Mouse (Mus musculus): ENCODE data around the gene Lrp2bp. TPM values are rescaled to one million over a fixed set of nuclear protein-coding genes. Genes with fewer than 3 reads are reported as not detected.

Gene Lrp2bp
- polyA plus RNA-seq, 1 experiment: 0.45 TPM

DNA sequence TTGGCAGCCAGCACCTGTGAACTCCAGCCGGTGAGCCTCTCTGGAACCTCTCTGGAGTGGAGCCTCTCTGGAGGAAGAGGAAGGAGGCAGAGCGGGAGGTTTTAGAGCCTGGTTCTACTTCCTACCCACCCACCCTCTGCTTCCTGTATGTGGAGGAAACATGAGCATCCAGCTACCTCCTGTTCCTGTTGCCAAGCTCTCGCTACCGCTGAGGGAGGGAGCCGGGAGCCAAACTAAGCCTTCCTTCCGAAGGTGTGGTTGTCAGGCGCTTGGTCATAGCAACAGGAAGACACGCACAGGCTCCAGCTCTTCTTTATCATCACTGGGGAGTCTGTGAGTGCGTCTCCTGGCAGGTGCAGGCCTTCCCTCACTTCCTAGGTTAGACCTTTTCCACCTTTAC is 23.1 kb downstream of the Lrp2bp start:
- no peak overlapping the region for H3K4me3 ChIP-seq (replicated peaks; ENCODE audit: extremely low read depth, low read depth, low read length)
- DNase-seq: no peak
- WGBS: 55% methylated on average over 9 of the region's 9 CpGs
- no peaks in the 10 kb centered on the region; the same call in 1 of the 2 replicates for H3K4me1 ChIP-seq (ENCODE audit: control insufficient read depth, insufficient read depth, low read length)
- TF ChIP-seq POLR2A (IDR thresholded peaks at IDR 0.05; ENCODE audit: borderline replicate concordance, extremely low read depth, low read depth, low read length) (no peak), CTCF (IDR thresholded peaks at IDR 0.05; ENCODE audit: insufficient read depth, low read length) (no peak)

DNA sequence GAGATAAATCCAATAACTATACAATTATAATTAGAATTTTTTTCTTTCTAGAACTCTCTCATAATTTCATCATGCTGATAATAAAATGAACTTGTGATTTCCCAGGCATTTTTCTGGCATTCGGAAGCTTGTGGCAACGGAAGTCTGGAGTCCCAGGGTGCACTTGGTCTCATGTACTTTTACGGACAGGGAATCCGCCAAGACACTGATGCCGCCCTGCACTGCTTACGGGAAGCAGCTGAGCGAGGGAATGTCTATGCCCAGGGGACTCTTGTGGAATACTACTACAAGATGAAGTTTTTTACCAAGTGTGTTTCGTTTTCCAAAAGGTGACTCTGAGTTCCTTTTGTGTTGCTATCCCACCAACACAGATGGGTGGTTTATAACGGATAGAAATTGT is 23.7 kb downstream of the Lrp2bp start:
- TF ChIP-seq POLR2A (IDR thresholded peaks at IDR 0.05; ENCODE audit: borderline replicate concordance, extremely low read depth, low read depth, low read length): no peak
- TF ChIP-seq CTCF (IDR thresholded peaks at IDR 0.05; ENCODE audit: insufficient read depth, low read length): no peak

DNA sequence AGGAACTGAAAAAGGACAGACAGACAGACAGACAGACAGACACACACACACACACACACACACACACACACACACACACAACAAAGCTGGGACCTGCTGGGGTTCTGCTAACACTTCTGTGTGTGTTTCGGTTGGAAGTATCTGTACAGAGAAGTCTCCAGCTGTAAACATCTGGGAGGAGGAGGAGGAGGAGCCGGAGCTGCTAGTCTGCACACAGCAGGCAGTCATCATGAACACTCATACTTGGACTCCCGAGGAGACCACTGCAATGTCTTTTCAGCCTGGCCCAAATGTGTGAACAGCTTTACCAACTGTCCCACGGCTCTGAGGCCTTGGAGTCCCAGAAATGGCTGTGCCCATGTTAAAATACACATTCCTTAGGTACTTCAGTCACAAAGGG is 25.3 kb downstream of the Lrp2bp start:
- Histone ChIP-seq H3K4me1 (ENCODE audit: control insufficient read depth, insufficient read depth, low read length) (no peaks in the 10 kb centered on the region; the same call in 1 of the 2 replicates), H3K4me3 (replicated peaks; ENCODE audit: extremely low read depth, low read depth, low read length) (no peak overlapping the region)
- DNase-seq: no peak
- TF ChIP-seq POLR2A (IDR thresholded peaks at IDR 0.05; ENCODE audit: borderline replicate concordance, extremely low read depth, low read depth, low read length) (no peak), CTCF (IDR thresholded peaks at IDR 0.05; ENCODE audit: insufficient read depth, low read length) (no peak)
- WGBS: 44% methylated on average over 4 of the region's 4 CpGs

More for the DNA sequence above, 23.7 kb downstream of the Lrp2bp start:
- no peaks in the 10 kb centered on the region; the same call in 1 of the 2 replicates for H3K4me1 ChIP-seq (ENCODE audit: control insufficient read depth, insufficient read depth, low read length)
- DNase-seq: no peak
- no peak overlapping the region for H3K4me3 ChIP-seq (replicated peaks; ENCODE audit: extremely low read depth, low read depth, low read length)
- WGBS: 80% methylated on average over 9 of the region's 9 CpGs

DNA sequence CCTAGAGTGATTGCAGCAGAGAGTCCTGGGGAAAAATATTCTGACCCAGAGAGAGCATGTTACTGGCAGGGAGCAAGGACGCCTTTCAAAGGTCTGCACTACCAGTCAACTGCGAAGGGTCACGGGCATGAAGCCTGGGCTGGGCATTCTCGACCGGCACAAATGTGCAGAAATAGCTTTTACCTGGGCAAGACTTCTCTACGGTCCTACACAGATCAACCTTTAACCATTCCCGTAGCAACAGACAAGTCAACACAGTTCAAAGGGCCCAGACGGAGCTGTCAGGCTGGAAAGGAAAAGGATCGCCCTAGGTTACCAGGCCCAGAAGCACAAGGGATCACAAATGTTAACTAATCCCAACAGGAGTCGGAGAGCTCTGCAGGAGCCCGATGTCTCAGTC is 37.1 kb downstream of the Lrp2bp start:
- no peak overlapping the region for H3K4me3 ChIP-seq (replicated peaks; ENCODE audit: extremely low read depth, low read depth, low read length)
- no peak for DNase-seq
- 78% methylated on average over 11 of the region's 11 CpGs for WGBS
- H3K4me1 ChIP-seq (ENCODE audit: control insufficient read depth, insufficient read depth, low read length): no peaks in the 10 kb centered on the region
- no peak for TF ChIP-seq CTCF (IDR thresholded peaks at IDR 0.05; ENCODE audit: insufficient read depth, low read length)
- TF ChIP-seq POLR2A (IDR thresholded peaks at IDR 0.05; ENCODE audit: borderline replicate concordance, extremely low read depth, low read depth, low read length): no peak

DNA sequence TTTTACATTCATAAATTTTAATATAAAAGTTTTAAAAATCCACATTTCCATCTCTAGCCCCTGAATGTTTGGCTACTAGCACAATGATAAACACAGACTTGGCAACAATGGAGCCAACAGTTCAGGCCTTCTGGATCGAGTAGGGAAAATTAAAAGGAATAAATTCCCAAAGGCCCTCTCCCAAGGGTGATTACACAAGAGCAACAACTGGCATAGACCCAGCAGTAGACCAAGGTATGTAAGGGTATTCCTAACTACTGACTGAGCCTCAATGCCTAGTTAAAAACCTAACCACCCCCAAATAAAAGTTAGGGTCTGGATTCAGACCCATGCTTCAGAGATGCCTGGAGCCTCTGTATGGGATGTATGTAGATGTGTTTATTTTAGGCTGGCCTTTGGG is 40.6 kb downstream of the Lrp2bp start:
- no peaks in the 10 kb centered on the region for H3K4me1 ChIP-seq (ENCODE audit: control insufficient read depth, insufficient read depth, low read length)
- WGBS: 19% methylated on average over 1 of the region's 1 CpGs
- DNase-seq: no peak
- H3K4me3 ChIP-seq (replicated peaks; ENCODE audit: extremely low read depth, low read depth, low read length): no peak overlapping the region
- TF ChIP-seq CTCF (IDR thresholded peaks at IDR 0.05; ENCODE audit: insufficient read depth, low read length) (no peak), POLR2A (IDR thresholded peaks at IDR 0.05; ENCODE audit: borderline replicate concordance, extremely low read depth, low read depth, low read length) (no peak)

DNA sequence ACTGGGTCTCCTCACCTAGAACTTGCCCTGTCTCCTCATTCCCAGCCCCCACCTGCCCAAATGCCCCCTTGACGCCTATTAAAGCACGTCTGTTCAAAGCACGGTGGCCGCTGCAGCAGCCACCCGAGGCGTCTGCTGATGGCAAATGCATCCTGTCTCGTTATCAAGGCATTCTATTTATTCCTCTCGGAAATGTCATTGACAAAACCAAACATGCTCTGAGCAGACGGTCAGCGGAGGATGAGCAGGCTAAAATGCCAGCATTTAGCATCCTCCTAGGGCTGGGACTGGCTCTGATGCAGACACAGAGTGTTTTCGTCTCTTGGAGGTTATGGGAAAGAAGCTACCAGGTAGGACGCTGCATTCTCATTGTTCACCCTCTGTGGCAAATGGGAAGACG is 41.2 kb downstream of the Lrp2bp start:
- H3K4me1 ChIP-seq (ENCODE audit: control insufficient read depth, insufficient read depth, low read length): no peaks in the 10 kb centered on the region
- WGBS: 63% methylated on average over 13 of the region's 13 CpGs
- no peak for DNase-seq
- no peak for TF ChIP-seq CTCF (IDR thresholded peaks at IDR 0.05; ENCODE audit: insufficient read depth, low read length)
- no peak for TF ChIP-seq POLR2A (IDR thresholded peaks at IDR 0.05; ENCODE audit: borderline replicate concordance, extremely low read depth, low read depth, low read length)
- no peak overlapping the region for H3K4me3 ChIP-seq (replicated peaks; ENCODE audit: extremely low read depth, low read depth, low read length)

DNA sequence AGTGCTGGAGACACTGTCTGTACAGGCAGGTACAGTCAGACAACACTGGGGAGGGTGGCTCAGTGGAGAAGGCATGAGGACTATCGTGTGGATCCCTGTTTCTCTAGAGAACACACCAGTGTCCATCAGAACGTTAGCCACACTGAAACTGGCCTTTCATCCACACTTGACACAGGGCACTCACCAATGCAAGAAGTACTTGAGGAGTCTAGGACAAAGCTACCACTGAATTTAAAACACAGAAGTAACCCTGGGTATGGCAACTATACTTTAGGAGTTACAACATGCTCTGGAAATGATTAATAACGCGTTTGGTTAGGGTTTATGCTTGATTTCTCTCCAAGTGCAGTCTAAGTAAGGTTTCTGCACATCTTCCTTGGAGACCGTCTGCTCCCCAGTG is 73.7 kb downstream of the Lrp2bp start:
- peaks cover 19% of the 10 kb centered on the region for H3K4me1 ChIP-seq (ENCODE audit: control insufficient read depth, insufficient read depth, low read length)
- no peak for DNase-seq
- H3K4me3 ChIP-seq (replicated peaks; ENCODE audit: extremely low read depth, low read depth, low read length): no peak overlapping the region
- WGBS: 61% methylated on average over 5 of the region's 5 CpGs
- TF ChIP-seq POLR2A (IDR thresholded peaks at IDR 0.05; ENCODE audit: borderline replicate concordance, extremely low read depth, low read depth, low read length): no peak
- no peak for TF ChIP-seq CTCF (IDR thresholded peaks at IDR 0.05; ENCODE audit: insufficient read depth, low read length)

DNA sequence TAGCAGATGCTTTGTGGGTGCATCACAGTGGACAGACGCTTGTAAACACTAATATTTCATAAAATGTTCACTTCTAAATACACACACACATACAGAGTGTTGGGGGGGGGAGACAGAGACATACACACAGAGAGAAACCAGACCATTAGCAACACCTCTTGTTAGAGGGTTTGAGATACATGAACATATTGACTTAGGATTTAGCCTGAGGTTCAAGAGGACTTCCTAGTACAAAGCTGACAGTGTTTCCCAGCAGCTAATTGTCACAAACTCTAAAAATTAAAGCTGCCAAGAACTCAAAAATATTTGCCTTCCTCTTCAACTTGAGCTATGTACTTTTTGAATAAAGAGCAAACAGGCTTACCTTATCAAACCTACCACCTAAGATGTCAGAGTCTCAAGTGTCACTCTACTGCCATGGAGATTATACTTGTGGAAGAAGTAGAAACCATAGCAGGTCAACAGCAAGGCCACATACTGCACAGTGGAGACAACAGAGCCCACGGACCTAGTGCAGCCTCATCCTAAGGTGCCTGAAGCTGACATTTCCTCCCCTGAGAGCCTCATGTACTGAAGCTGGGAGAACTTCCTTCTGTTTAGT is 74.5 kb downstream of the Lrp2bp start:
- TF ChIP-seq POLR2A (IDR thresholded peaks at IDR 0.05; ENCODE audit: borderline replicate concordance, extremely low read depth, low read depth, low read length) (no peak), CTCF (IDR thresholded peaks at IDR 0.05; ENCODE audit: insufficient read depth, low read length) (no peak)
- no peak for DNase-seq
- Histone ChIP-seq H3K4me1 (ENCODE audit: control insufficient read depth, insufficient read depth, low read length) (peaks cover 19% of the 10 kb centered on the region), H3K4me3 (replicated peaks; ENCODE audit: extremely low read depth, low read depth, low read length) (no peak overlapping the region)
- whole genome bisulfite sequencing: 56% methylated on average over 2 of the region's 2 CpGs

DNA sequence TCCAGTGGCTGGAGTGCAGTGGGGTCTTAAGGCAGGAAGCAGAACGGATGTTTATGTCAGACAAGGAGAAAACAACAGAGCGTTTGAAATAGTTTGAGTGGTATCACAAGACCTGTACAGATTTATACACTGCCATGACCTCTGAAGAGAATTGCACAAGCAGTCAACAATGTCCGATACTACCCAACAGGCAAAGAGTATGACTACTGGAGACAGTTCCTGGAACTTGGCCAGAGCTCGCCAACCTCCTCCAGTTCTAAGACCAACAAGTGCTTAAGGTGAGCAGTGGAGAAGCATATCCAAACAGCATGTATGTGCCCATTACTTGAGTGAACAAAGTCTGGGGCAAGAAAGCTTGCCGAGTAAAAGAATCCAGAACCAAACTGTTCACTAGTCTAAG is 76.1 kb downstream of the Lrp2bp start:
- peaks cover 19% of the 10 kb centered on the region for H3K4me1 ChIP-seq (ENCODE audit: control insufficient read depth, insufficient read depth, low read length)

DNA sequence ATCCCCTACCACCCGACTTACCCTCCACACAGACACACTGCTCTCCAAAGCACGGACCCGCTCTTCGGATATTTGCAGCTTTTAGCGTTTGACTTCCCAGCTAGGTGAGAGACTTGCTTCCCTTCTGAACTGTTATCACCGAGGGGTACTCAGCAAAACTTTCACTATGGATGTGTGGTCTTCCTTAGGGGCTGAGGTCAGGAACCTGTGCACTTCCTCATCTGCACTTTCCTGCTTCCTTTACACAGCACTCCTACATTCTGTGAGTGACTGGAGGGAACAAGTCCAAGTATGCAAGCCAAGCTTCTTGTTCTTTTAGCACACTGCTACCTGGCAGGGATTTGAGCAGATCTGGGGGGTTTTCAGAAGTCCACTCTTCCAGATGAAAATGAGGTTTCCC is 79.8 kb downstream of the Lrp2bp start:
- no peak overlapping the region for H3K4me3 ChIP-seq (replicated peaks; ENCODE audit: extremely low read depth, low read depth, low read length)
- H3K4me1 ChIP-seq (ENCODE audit: control insufficient read depth, insufficient read depth, low read length): peaks cover 15% of the 10 kb centered on the region
- WGBS: 65% methylated on average over 6 of the region's 6 CpGs
- DNase-seq: no peak
- no peak for TF ChIP-seq CTCF (IDR thresholded peaks at IDR 0.05; ENCODE audit: insufficient read depth, low read length)
- TF ChIP-seq POLR2A (IDR thresholded peaks at IDR 0.05; ENCODE audit: borderline replicate concordance, extremely low read depth, low read depth, low read length): no peak

More for the DNA sequence above, 76.1 kb downstream of the Lrp2bp start:
- TF ChIP-seq POLR2A (IDR thresholded peaks at IDR 0.05; ENCODE audit: borderline replicate concordance, extremely low read depth, low read depth, low read length) (no peak), CTCF (IDR thresholded peaks at IDR 0.05; ENCODE audit: insufficient read depth, low read length) (no peak)
- peak; percentile 70 for DNase-seq
- H3K4me3 ChIP-seq (replicated peaks; ENCODE audit: extremely low read depth, low read depth, low read length): no peak overlapping the region
- 58% methylated on average over 5 of the region's 5 CpGs for WGBS

Other genes with a start within 250 kb of the Lrp2bp start
- gene Pdlim3, start 113.8 kb upstream of the Lrp2bp start, polyA plus RNA-seq (2012; rRNA removed): 30.8 and 63.1 TPM in 2 replicates
- 0.14 TPM in 1 of 2 replicates, not detected in the other for gene Ccdc110, start 64.7 kb upstream of the Lrp2bp start, polyA plus RNA-seq (2012; rRNA removed)
- gene 1700029J07Rik, start 24.1 kb upstream of the Lrp2bp start, polyA plus RNA-seq (2012; rRNA removed): 1.1 and 1.2 TPM in 2 replicates
- gene Ufsp2, start 23.8 kb upstream of the Lrp2bp start, polyA plus RNA-seq (2012; rRNA removed): 7.6 and 15.5 TPM in 2 replicates
- 2.6 and 3.9 TPM in 2 replicates for gene Ankrd37, start 6.4 kb downstream of the Lrp2bp start, polyA plus RNA-seq (2012; rRNA removed)
- 3.9 and 6.7 TPM in 2 replicates for gene Cfap97, start 152.5 kb downstream of the Lrp2bp start, polyA plus RNA-seq (2012; rRNA removed)
- gene Snx25, start 152.9 kb downstream of the Lrp2bp start, polyA plus RNA-seq (2012; rRNA removed): 17.5 and 23.7 TPM in 2 replicates
- 293 and 360 TPM in 2 replicates for gene Slc25a4, start 212.0 kb downstream of the Lrp2bp start, polyA plus RNA-seq (2012; rRNA removed)

Data from lung, adult 2 months (tissue).